ENCODE assay signal across 8 mouse cellular contexts in genomic region chr11:88146264-88147060, GRCm38 (mm10). TPM values are rescaled to one million over a fixed set of nuclear protein-coding genes. Genes with fewer than 3 reads are reported as not detected.
DNase-seq lines count a peak whose midpoint lies in the region; ATAC-seq lines count a peak whose summit lies in the region.

No protein-coding gene starts in this region.

- DNase-seq in frontal cortex, postnatal 10 days (ENCODE audit: low spot score in 2 of 2), result no peak
- DNase-seq in liver, embryonic 11.5 days (ENCODE audit: low spot score), result no peak
- no peak for DNase-seq in liver
- DNase-seq in embryonic facial prominence, embryonic 14.5 days (ENCODE audit: low spot score), result no peak
- no peak for DNase-seq in thymus, postnatal 36 days
- no peak for DNase-seq in spleen, adult 12 weeks (ENCODE audit: low spot score)

- peaks cover 52% of the 10 kb centered on the region for H3K4me1 ChIP-seq in liver, embryonic 11.5 days (replicated peaks; ENCODE audit: control insufficient read depth, insufficient read depth, low read length)
- H3K4me1 ChIP-seq in embryonic facial prominence, embryonic 14.5 days (ENCODE audit: control insufficient read depth, insufficient read depth, low read length), result peaks cover 37% of the 10 kb centered on the region
- H3K4me1 ChIP-seq in limb, embryonic 15.5 days, result peaks cover 48% of the 10 kb centered on the region

- H3K9me3 ChIP-seq in liver, embryonic 11.5 days (ENCODE audit: control insufficient read depth, low read length), result no peaks in the 10 kb centered on the region
- H3K9me3 ChIP-seq in embryonic facial prominence, embryonic 14.5 days (ENCODE audit: control insufficient read depth, low read length), result no peaks in the 10 kb centered on the region
- no peaks in the 10 kb centered on the region for H3K9me3 ChIP-seq in limb, embryonic 15.5 days

- ATAC-seq in frontal cortex, adult (ENCODE audit: low TSS enrichment), result 0 out of 2 replicates have a peak, but pooled peaks have one; percentile 18
- no peak for ATAC-seq in liver, embryonic 11.5 days (replicated peaks; ENCODE audit: low FRiP score)
- ATAC-seq in embryonic facial prominence, embryonic 14.5 days (ENCODE audit: low read depth), result no peak
- no peak for ATAC-seq in limb, embryonic 15.5 days (ENCODE audit: insufficient number of reproducible peaks, low FRiP score, low TSS enrichment, low read depth)

- peak overlapping the region; percentile 34 for H3K27ac ChIP-seq in liver, embryonic 11.5 days (ENCODE audit: low read depth, low read length)
- H3K27ac ChIP-seq in embryonic facial prominence, embryonic 14.5 days (replicated peaks; ENCODE audit: low read depth, low read length), result peak overlapping the region; percentile 46; the same call in 1 of the 2 replicates
- peak overlapping the region; percentile 47; the same call in 1 of the 2 replicates for H3K27ac ChIP-seq in limb, embryonic 15.5 days

- 75% methylated on average over 12 of the region's 12 CpGs for WGBS in liver, embryonic 11.5 days
- WGBS in embryonic facial prominence, embryonic 14.5 days, result 66% methylated on average over 12 of the region's 12 CpGs
- 70% methylated on average over 12 of the region's 12 CpGs for WGBS in limb, embryonic 15.5 days

- no peak overlapping the region for H3K4me2 ChIP-seq in liver, embryonic 11.5 days
- H3K4me2 ChIP-seq in embryonic facial prominence, embryonic 14.5 days (ENCODE audit: low read depth, low read length), result no peak overlapping the region
- H3K4me2 ChIP-seq in limb, embryonic 15.5 days, result no peak overlapping the region

- H3K36me3 ChIP-seq in liver, embryonic 11.5 days (ENCODE audit: control insufficient read depth, insufficient read depth, low read length), result no peaks in the 10 kb centered on the region
- H3K36me3 ChIP-seq in embryonic facial prominence, embryonic 14.5 days (ENCODE audit: control insufficient read depth, insufficient read depth, low read length), result no peaks in the 10 kb centered on the region
- H3K36me3 ChIP-seq in limb, embryonic 15.5 days, result peaks cover 3% of the 10 kb centered on the region; the same call in 1 of the 2 replicates

- no peak overlapping the region for H3K4me3 ChIP-seq in liver, embryonic 11.5 days (ENCODE audit: low read depth, low read length)
- no peak overlapping the region for H3K4me3 ChIP-seq in embryonic facial prominence, embryonic 14.5 days (ENCODE audit: low read depth, low read length)
- no peak overlapping the region for H3K4me3 ChIP-seq in limb, embryonic 15.5 days

- peaks cover 3% of the 10 kb centered on the region for H3K27me3 ChIP-seq in liver, embryonic 11.5 days (replicated peaks; ENCODE audit: control insufficient read depth, insufficient read depth, low read length)
- no peaks in the 10 kb centered on the region for H3K27me3 ChIP-seq in embryonic facial prominence, embryonic 14.5 days (replicated peaks; ENCODE audit: control insufficient read depth, insufficient read depth, low read length)
- no peaks in the 10 kb centered on the region for H3K27me3 ChIP-seq in limb, embryonic 15.5 days

- H3K9ac ChIP-seq in liver, embryonic 11.5 days (ENCODE audit: low read depth, low read length), result no peak overlapping the region
- no peak overlapping the region for H3K9ac ChIP-seq in embryonic facial prominence, embryonic 14.5 days (ENCODE audit: low read depth, low read length)
- no peak overlapping the region for H3K9ac ChIP-seq in limb, embryonic 15.5 days

RNA-seq across cellular contexts. Expression of gene Cuedc1, which starts 48.6 kb away (rescaled TPM):
- 5.3 and 6.9 TPM in 2 replicates for polyA plus RNA-seq in liver, embryonic 11.5 days (2014; fragmentation: Nextera tagmentation; extraction: Ambion mirVana)
- 17.4 and 17.7 TPM in 2 replicates for polyA plus RNA-seq in embryonic facial prominence, embryonic 14.5 days (2014; fragmentation: Nextera tagmentation; extraction: Ambion mirVana)
- polyA plus RNA-seq in limb, embryonic 15.5 days (2015; fragmentation: Nextera tagmentation; extraction: Ambion mirVana), result 28.1 and 32.1 TPM in 2 replicates

RNA-seq across cellular contexts. Expression of gene Mrps23, which starts 57.7 kb away (rescaled TPM):
- polyA plus RNA-seq in liver, embryonic 11.5 days (2014; fragmentation: Nextera tagmentation; extraction: Ambion mirVana), result 73.7 and 79.5 TPM in 2 replicates
- 55.6 and 59.4 TPM in 2 replicates for polyA plus RNA-seq in embryonic facial prominence, embryonic 14.5 days (2014; fragmentation: Nextera tagmentation; extraction: Ambion mirVana)
- 52.4 and 53.0 TPM in 2 replicates for polyA plus RNA-seq in limb, embryonic 15.5 days (2015; fragmentation: Nextera tagmentation; extraction: Ambion mirVana)
